Mouse (Mus musculus): Measurements from ENCODE around the gene Nup62.

The Nup62 gene

DNA sequence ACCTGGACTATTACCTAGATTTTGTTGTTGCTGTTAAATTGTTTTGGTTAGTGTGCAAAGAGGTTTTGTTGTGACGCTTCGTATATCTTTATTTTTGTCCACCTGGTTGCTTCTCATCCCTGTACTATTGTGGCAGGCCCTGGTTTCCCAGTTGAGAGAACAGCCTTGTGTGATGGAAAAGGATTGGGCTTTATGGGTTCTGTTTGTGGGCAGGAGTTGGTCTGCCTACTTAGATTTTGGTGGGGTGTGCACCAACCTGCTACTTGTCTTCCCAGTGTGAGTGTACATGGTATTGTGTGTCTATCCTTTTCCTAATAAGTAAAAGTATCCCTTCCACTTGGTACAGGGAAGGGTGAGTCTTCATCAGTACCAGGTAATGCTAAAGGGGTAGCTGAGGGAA lies 3.5 kb downstream of the Nup62 start:
- DNase-seq (ENCODE audit: low spot score) = no peak

GRCm38 (mm10) chr7:44819863-44820262 lies 4.0 kb downstream of the Nup62 start:
- no peak for DNase-seq (ENCODE audit: low spot score)

GRCm38 (mm10) chr7:44820525-44820924 lies 4.6 kb downstream of the Nup62 start:
- DNase-seq (ENCODE audit: low spot score) = no peak

GRCm38 (mm10) chr7:44821666-44822448 lies 6.0 kb downstream of the Nup62 start:
- DNase-seq (ENCODE audit: low spot score) = no peak

DNA sequence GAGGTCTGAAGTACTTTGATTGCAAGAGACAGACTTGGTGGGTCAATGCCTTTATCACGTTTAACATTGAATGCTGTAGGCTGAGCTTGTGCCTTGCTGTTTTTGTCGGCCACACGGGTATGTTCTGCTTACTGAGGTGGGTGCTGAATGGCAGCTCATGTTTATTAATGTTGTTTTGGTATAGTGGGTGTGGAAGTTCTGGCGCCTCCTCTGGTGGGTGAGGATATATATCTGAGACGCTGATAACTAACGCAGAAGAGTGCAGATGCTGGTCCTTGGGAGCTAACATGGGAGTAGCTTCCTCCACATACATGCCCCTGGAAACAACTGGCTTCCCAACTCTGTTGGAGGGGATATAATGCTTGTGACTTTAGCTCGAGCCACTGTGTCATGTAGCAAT lies 7.5 kb downstream of the Nup62 start:
- DNase-seq (ENCODE audit: low spot score) = no peak

DNA sequence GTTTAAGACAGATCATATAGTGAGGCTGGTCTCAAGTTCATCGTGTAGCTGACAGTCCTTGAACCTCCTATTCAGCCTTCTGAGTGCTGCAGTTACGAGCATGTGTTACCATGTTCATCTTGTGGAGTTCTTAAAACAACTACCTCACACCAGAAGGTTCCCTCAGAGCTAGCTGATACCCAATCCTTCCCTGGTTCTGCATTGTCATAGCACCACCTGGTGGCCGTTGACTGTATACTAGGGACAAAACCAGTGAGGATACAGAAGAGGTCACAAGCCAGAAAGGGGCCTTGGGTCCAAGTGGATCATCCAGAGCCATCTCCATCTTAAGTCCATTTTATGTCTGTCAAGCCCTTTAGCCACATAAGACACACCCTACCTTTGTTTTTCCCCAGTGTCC lies 9.0 kb downstream of the Nup62 start:
- DNase-seq (ENCODE audit: low spot score) = no peak

DNA sequence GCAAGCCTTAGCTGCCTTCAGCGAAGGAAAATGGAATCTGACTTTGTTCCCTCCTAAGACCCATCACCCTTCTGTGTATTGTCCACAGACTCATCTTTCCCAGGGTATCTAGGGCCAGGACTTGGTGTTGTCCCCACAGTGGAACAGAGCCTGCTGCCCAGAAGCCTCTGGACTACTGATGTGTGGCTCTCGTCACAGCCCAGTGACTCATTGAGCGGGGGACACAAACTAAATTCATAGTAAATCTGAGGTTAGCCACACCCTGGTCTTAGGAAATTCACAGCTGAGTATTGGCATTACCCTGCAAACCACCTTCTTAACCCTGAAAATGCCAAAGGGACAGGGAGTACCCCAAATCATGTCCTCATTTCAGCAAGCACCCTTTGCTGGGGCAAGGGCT lies 10.9 kb downstream of the Nup62 start:
- no peak for DNase-seq (ENCODE audit: low spot score)

DNA sequence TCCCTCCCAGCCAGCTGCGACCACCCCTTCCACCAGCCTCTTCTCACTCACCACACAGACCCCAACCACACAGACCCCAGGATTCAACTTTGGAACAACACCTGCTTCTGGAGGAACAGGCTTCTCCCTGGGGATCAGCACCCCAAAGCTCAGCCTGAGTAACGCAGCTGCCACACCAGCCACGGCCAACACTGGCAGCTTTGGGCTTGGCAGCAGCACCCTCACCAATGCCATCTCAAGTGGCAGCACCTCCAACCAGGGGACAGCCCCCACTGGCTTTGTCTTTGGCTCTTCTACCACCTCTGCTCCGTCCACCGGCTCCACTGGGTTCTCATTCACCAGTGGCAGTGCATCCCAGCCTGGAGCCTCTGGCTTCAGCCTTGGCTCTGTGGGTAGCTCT lies 12.8 kb downstream of the Nup62 start:
- no peak for DNase-seq (ENCODE audit: low spot score)

- no peak for DNase-seq (ENCODE audit: low spot score)
These were observed 16.9 kb downstream of the Nup62 start for GRCm38 (mm10) chr7:44832763-44833162.

GRCm38 (mm10) chr7:44835373-44836015 lies 19.6 kb downstream of the Nup62 start:
- no peak for DNase-seq (ENCODE audit: low spot score)

- DNase-seq (ENCODE audit: low spot score) = no peak
These were observed 20.1 kb downstream of the Nup62 start for GRCm38 (mm10) chr7:44836016-44836404.

DNA sequence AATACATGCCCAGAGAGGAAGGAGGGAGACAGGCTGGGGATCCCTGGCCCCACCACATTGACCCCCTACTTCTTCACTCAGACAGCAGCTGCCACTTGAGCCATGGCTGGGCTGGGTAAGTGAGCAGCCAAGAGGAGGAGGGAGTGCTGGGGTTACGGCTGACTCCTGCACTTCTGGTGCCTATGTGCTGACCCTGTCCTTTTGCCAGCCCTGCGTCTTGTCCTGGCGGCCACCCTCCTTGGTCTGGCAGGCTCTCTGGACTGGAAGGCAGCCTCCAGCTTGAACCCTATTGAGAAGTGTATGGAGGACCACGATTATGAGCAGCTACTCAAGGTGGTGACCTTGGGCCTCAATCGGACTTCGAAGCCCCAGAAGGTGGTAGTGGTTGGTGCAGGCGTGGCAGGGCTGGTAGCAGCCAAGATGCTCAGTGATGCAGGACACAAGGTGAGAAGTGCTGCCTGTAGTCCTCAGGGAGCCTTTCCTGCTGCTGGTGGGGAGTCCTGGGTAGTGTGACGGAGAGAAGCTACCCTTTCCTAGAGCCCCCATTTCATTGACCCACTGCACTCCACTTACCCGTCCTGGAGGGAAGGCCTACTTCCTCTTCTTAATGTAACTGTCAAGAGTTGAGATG lies 20.6 kb downstream of the Nup62 start:
- DNase-seq (ENCODE audit: low spot score) = no peak

- no peak for DNase-seq (ENCODE audit: low spot score)
These were observed 22.2 kb downstream of the Nup62 start for GRCm38 (mm10) chr7:44838073-44838472.

DNA sequence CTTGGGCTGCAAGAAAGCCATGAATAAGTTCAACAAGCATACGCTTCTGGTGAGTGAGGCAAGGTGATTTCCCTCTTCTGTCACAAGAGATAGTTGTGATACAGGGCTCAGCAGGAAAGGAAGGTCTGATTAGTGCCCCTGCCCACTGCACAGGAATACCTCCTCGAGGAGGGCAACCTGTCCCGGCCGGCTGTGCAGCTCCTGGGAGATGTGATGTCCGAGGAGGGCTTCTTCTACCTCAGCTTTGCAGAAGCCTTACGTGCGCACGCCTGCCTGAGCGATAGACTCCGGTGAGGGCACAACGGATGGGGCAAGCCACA lies 23.2 kb downstream of the Nup62 start:
- no peak for DNase-seq (ENCODE audit: low spot score)

GRCm38 (mm10) chr7:44839491-44840191 lies 23.8 kb downstream of the Nup62 start:
- no peak for DNase-seq (ENCODE audit: low spot score)

- no peak for DNase-seq (ENCODE audit: low spot score)
These were observed 24.5 kb downstream of the Nup62 start for GRCm38 (mm10) chr7:44840426-44840825.

- DNase-seq (ENCODE audit: low spot score) = no peak
These were observed 26.1 kb downstream of the Nup62 start for GRCm38 (mm10) chr7:44841825-44842463.

- no peak for DNase-seq (ENCODE audit: low spot score)
These were observed 29.1 kb downstream of the Nup62 start for GRCm38 (mm10) chr7:44845006-44845405.

DNA sequence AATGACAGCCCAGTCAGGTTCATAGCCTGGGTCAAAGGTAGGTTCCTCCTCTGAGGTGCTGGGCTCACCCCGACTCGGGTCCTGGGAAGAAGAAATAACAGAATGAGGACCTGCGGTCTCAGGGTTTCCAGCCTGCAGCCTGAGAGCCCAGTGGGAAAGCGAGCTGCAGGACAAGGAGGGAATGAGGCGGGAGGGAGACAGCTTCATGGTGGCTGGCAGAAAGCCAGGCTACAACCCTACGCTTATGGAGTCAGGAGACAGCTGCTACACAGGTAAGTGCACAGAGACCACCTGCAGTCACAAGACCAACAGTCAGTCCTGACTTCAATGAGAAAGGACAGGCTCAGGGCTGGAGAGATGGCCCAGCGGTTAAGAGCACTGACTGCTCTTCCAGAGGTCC lies 30.9 kb downstream of the Nup62 start:
- DNase-seq (ENCODE audit: low spot score) = no peak

GRCm38 (mm10) chr7:44847772-44848171 lies 31.9 kb downstream of the Nup62 start:
- DNase-seq (ENCODE audit: low spot score) = no peak

DNA sequence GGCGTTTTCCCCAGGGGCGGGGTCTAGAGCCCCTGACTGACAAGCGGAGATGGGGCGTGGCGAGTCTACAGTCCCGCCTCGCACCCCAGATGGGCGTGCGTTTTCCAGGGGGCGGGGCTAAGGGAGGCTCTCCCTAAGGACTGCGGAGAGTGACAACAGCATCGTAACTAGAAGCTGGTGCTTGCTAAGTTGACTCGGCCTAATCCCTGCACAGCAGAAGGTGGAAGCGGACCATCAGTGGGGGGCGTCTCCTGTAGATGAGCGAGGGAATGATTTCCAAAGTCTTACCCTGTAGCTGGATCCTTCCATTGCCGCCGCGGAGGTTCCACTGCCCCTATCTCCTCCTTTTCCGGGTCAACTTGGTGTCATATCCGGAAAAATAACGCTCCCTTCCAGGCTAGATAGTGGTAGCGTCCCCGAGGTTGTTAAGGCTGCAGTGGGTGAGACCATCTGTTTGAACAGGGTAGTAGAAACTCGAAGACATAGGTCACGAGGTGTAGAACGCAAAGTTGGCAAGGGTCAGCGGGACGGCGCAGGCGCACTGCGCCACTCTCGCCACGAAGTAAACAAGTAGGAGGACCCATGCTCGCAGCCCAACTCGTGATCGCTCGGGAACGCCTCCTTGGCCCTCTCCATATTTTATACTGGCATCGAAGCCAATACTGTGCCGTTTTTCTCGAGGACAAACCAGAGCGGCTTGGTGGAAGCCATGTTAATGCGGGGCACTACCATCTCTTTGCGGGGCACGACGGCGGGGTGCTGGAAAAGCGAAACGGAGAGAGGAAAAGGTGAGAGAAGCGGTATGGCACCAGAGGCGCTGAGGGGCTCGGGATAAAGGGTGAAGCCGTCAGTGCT lies 32.9 kb downstream of the Nup62 start, which contains the start of the genes Akt1s1 and Tbc1d17:
TSS of gene Akt1s1 (plus strand) at position 431 of the 855 bp plus-strand sequence.
TSS of gene Tbc1d17 (minus strand) at position 519 of the 855 bp plus-strand sequence.
- DNase-seq (ENCODE audit: low spot score) = peak; percentile 100
